9 mouse cellular contexts compared by ENCODE assay signal in the genomic region with DNA sequence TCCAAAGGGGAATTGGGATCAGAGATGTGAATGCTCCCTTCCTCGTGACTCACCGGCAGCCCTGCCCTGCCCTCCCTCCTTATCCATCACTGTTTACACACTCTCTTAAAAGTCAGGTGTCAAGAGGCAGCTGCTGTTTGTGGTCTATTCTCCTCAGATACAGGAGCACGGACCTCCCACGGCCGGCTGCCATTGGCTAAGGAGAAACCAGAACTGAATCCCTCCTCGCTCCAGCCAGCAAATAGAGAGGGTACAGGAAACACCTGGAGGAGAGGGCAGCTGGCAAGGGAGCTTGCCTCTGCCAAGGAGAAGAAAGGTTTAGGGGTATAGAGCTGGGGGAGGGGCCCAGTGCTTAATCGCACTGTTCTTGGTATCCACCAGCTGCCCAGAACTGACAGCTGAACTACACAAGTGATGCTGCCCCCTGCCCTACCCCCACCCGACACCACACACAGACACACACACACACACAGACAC. TPM values are rescaled to one million over a fixed set of nuclear protein-coding genes. Genes with fewer than 3 reads are reported as not detected.
A peak's percentile ranks its signal among the peaks of the same experiment; 100 is the strongest.
DNase-seq lines count a peak whose midpoint lies in the region; ATAC-seq and TF ChIP-seq lines count a peak whose summit lies in the region.
"Had no signal": no experiment of that assay in that cellular context is flagged by ENCODE, and none has a peak within 500 bp of the region (broad histone marks: within the 10 kb centered on the region; RNA-seq: fewer than 3 reads in every experiment).

No protein-coding gene starts in this region.

- peaks cover 24% of the 10 kb centered on the region for H3K4me1 ChIP-seq in embryonic facial prominence, embryonic 11.5 days (ENCODE audit: control insufficient read depth, insufficient read depth, low read length)
- H3K4me1 ChIP-seq in hindbrain, embryonic 16.5 days (ENCODE audit: control insufficient read depth, insufficient read depth, low read depth, low read length), result peaks cover 31% of the 10 kb centered on the region
- peaks cover 49 to 71% of the 10 kb centered on the region in 2 experiments for H3K4me1 ChIP-seq in liver, embryonic 14.5 days (replicated peaks; ENCODE audit: control insufficient read depth in 2 of 2, insufficient read depth in 2 of 2, low read length in 1 of 2)

- H3K9ac ChIP-seq in embryonic facial prominence, embryonic 11.5 days (replicated peaks; ENCODE audit: low read length), result no peak overlapping the region
- no peak overlapping the region for H3K9ac ChIP-seq in hindbrain, embryonic 16.5 days (ENCODE audit: low read depth, low read length)
- no peak overlapping the region for H3K9ac ChIP-seq in liver, embryonic 14.5 days (replicated peaks)

- WGBS in embryonic facial prominence, embryonic 11.5 days, result 10% methylated on average over 8 of the region's 8 CpGs
- 13% methylated on average over 8 of the region's 8 CpGs for WGBS in hindbrain, embryonic 16.5 days
- 7% methylated on average over 8 of the region's 8 CpGs for WGBS in liver, embryonic 14.5 days (ENCODE audit: insufficient replicate concordance)

- TF ChIP-seq EP300 in liver, embryonic 14.5 days (IDR thresholded peaks at IDR 0.05; ENCODE audit: low read depth), result no peak

- H3K4me3 ChIP-seq in gastrocnemius, adult 2 months, result no peak overlapping the region
- no peak overlapping the region for H3K4me3 ChIP-seq in embryonic facial prominence, embryonic 11.5 days (ENCODE audit: low read depth, low read length)
- H3K4me3 ChIP-seq in hindbrain, embryonic 16.5 days (ENCODE audit: low read length), result no peak overlapping the region
- H3K4me3 ChIP-seq in liver, embryonic 14.5 days (ENCODE audit: insufficient read depth in 1 of 2, low read depth in 2 of 2, low read length in 2 of 2), result no peak overlapping the region

- no peak for DNase-seq in gastrocnemius, adult 2 months
- no peak for DNase-seq in gastrocnemius, postnatal 14 days
- DNase-seq in embryonic facial prominence, embryonic 11.5 days (ENCODE audit: low spot score), result peak; percentile 67
- DNase-seq in liver, embryonic 14.5 days (ENCODE audit: low read depth in 3 of 3, low spot score in 3 of 3), result no peak
- DNase-seq in natural killer cell, adult 2 months (ENCODE audit: low spot score in 2 of 2), result peak; percentile 42 to 84
- no peak for DNase-seq in ovary, postnatal 14 days (ENCODE audit: low spot score)
- no peak for DNase-seq in left cerebral cortex, adult 11 months (ENCODE audit: low spot score)

- H3K36me3 ChIP-seq in embryonic facial prominence, embryonic 11.5 days (replicated peaks; ENCODE audit: control insufficient read depth, insufficient read depth, low read depth, low read length), result no peaks in the 10 kb centered on the region
- no peaks in the 10 kb centered on the region for H3K36me3 ChIP-seq in hindbrain, embryonic 16.5 days (ENCODE audit: control insufficient read depth, insufficient read depth, low read length)
- no peaks in the 10 kb centered on the region for H3K36me3 ChIP-seq in liver, embryonic 14.5 days (replicated peaks; ENCODE audit: control insufficient read depth, insufficient read depth, low read depth)
- H3K36me3 ChIP-seq: G1E had no signal

- H3K9me3 ChIP-seq in embryonic facial prominence, embryonic 11.5 days (replicated peaks; ENCODE audit: control insufficient read depth, low read length), result no peaks in the 10 kb centered on the region
- H3K9me3 ChIP-seq in hindbrain, embryonic 16.5 days (ENCODE audit: control insufficient read depth, low read length), result no peaks in the 10 kb centered on the region
- no peaks in the 10 kb centered on the region for H3K9me3 ChIP-seq in liver, embryonic 14.5 days (ENCODE audit: control insufficient read depth, low read length)
- H3K9me3 ChIP-seq: G1E had no signal

- intact Hi-C loops in gastrocnemius, adult 2 months (cut with DNase I), result no loop called here
- intact Hi-C loops in gastrocnemius, postnatal 14 days (cut with DNase I; ENCODE audit: low total_unique reads), result no loop called here

- ATAC-seq in embryonic facial prominence, embryonic 11.5 days (replicated peaks; ENCODE audit: insufficient number of reproducible peaks, low FRiP score, low TSS enrichment, low read depth), result peak; percentile 21
- ATAC-seq in hindbrain, embryonic 16.5 days, result peak; percentile 26; the same call in 1 of the 2 replicates
- ATAC-seq in liver, embryonic 14.5 days (ENCODE audit: insufficient read depth), result no peak

- TF ChIP-seq CTCF in gastrocnemius, adult 2 months (IDR thresholded peaks at IDR 0.05), result no peak
- no peak for TF ChIP-seq CTCF in liver, embryonic 14.5 days (IDR thresholded peaks at IDR 0.05; ENCODE audit: low read depth)

- H3K4me2 ChIP-seq in embryonic facial prominence, embryonic 11.5 days (ENCODE audit: low read depth, low read length), result no peak overlapping the region; the same call in 1 of the 2 replicates
- no peak overlapping the region for H3K4me2 ChIP-seq in hindbrain, embryonic 16.5 days (ENCODE audit: low read length)
- H3K4me2 ChIP-seq in liver, embryonic 14.5 days (ENCODE audit: low read depth), result peak overlapping the region; percentile 2; the same call in 1 of the 2 replicates

- peak overlapping the region; percentile 48 for H3K27ac ChIP-seq in gastrocnemius, adult 2 months
- H3K27ac ChIP-seq in embryonic facial prominence, embryonic 11.5 days (replicated peaks; ENCODE audit: low read depth, low read length), result no peak overlapping the region
- no peak overlapping the region for H3K27ac ChIP-seq in hindbrain, embryonic 16.5 days (ENCODE audit: low read depth, low read length)
- no peak overlapping the region for H3K27ac ChIP-seq in liver, embryonic 14.5 days

- H3K27me3 ChIP-seq in embryonic facial prominence, embryonic 11.5 days (ENCODE audit: control insufficient read depth, insufficient read depth, low read length), result no peaks in the 10 kb centered on the region
- H3K27me3 ChIP-seq in hindbrain, embryonic 16.5 days (replicated peaks; ENCODE audit: control insufficient read depth, insufficient read depth, low read length), result no peaks in the 10 kb centered on the region
- peaks cover 32% of the 10 kb centered on the region for H3K27me3 ChIP-seq in liver, embryonic 14.5 days (ENCODE audit: control insufficient read depth, insufficient read depth, low read length)

RNA-seq across cellular contexts. Expression of a gene that starts 11.7 kb away (rescaled TPM):
- total RNA-seq in gastrocnemius, adult 2 months (2021), result 10 to 100 TPM; 14.1 to 46.8 TPM
- 10 to 100 TPM; 19.7 to 44.2 TPM for total RNA-seq in gastrocnemius, postnatal 14 days (2021)
- polyA plus RNA-seq in embryonic facial prominence, embryonic 11.5 days (2014; fragmentation: Nextera tagmentation; extraction: Ambion mirVana), result 38.1 and 38.9 TPM in 2 replicates
- polyA plus RNA-seq in hindbrain, embryonic 16.5 days (2015; fragmentation: Nextera tagmentation; extraction: Ambion mirVana), result 28.0 and 28.5 TPM in 2 replicates
- 40.1 and 45.3 TPM in 2 replicates for polyA plus RNA-seq in liver, embryonic 14.5 days (2012; rRNA removed)
- 78.2 and 85.2 TPM in 2 replicates for polyA plus RNA-seq in liver, embryonic 14.5 days (2014; fragmentation: Nextera tagmentation; extraction: Ambion mirVana)

RNA-seq across cellular contexts. Expression of a gene that starts 30.1 kb away (rescaled TPM):
- total RNA-seq in gastrocnemius, adult 2 months (2021), result 100 to 1,000 TPM in 1 of 2 experiments, 10 to 100 TPM in 1; 53.6 to 322 TPM
- total RNA-seq in gastrocnemius, postnatal 14 days (2021), result 100 to 1,000 TPM; 197 to 203 TPM
- 2.4 and 3.9 TPM in 2 replicates for polyA plus RNA-seq in embryonic facial prominence, embryonic 11.5 days (2014; fragmentation: Nextera tagmentation; extraction: Ambion mirVana)
- 11.8 and 24.0 TPM in 2 replicates for polyA plus RNA-seq in hindbrain, embryonic 16.5 days (2015; fragmentation: Nextera tagmentation; extraction: Ambion mirVana)
- polyA plus RNA-seq in liver, embryonic 14.5 days (2012; rRNA removed), result 1.1 TPM in 2 replicates
- polyA plus RNA-seq in liver, embryonic 14.5 days (2014; fragmentation: Nextera tagmentation; extraction: Ambion mirVana), result 1.1 and 1.6 TPM in 2 replicates
- polyA plus RNA-seq: G1E had no signal

RNA-seq across cellular contexts. Expression of a gene that starts 43.9 kb away (rescaled TPM):
- not detected for total RNA-seq in gastrocnemius, adult 2 months (2021)
- not detected for total RNA-seq in gastrocnemius, postnatal 14 days (2021)
- polyA plus RNA-seq in embryonic facial prominence, embryonic 11.5 days (2014; fragmentation: Nextera tagmentation; extraction: Ambion mirVana), result not detected in 2 replicates
- polyA plus RNA-seq in hindbrain, embryonic 16.5 days (2015; fragmentation: Nextera tagmentation; extraction: Ambion mirVana), result 0.15 and 0.73 TPM in 2 replicates
- polyA plus RNA-seq in liver, embryonic 14.5 days (2012; rRNA removed), result 0.08 and 0.09 TPM in 2 replicates
- polyA plus RNA-seq in liver, embryonic 14.5 days (2014; fragmentation: Nextera tagmentation; extraction: Ambion mirVana), result not detected in 2 replicates
- total RNA-seq: G1E had no signal
- polyA plus RNA-seq: G1E had no signal

Comparison
In these comparisons a context has a peak if more than half of its experiments do, and no peak if none do; other contexts are left out.
1. DNase-seq: peak in embryonic facial prominence, embryonic 11.5 days (single experiment) and natural killer cell, adult 2 months (2 of 2); none in gastrocnemius, adult 2 months (single experiment), gastrocnemius, postnatal 14 days (single experiment), liver, embryonic 14.5 days (0 of 3), ovary, postnatal 14 days (single experiment) and left cerebral cortex, adult 11 months (single experiment).